Mouse (Mus musculus): ENCODE data around the gene H2-Ab1.
A peak's percentile ranks its signal among the peaks of the same experiment; 100 is the strongest.

H2-Ab1 gene

GRCm38 (mm10) chr17:34239601-34240041 lies 17.9 kb upstream of the H2-Ab1 start:
- peak; percentile 49 for DNase-seq (ENCODE audit: low spot score)

- no peak for DNase-seq (ENCODE audit: low spot score)
These were observed 17.1 kb upstream of the H2-Ab1 start for GRCm38 (mm10) chr17:34240366-34240765.

- DNase-seq (ENCODE audit: low spot score) = no peak
These were observed 16.6 kb upstream of the H2-Ab1 start for GRCm38 (mm10) chr17:34240916-34241315.

- DNase-seq (ENCODE audit: low spot score) = no peak
These were observed 12.8 kb upstream of the H2-Ab1 start for GRCm38 (mm10) chr17:34244656-34245055.

- no peak for DNase-seq (ENCODE audit: low spot score)
These were observed 10.4 kb upstream of the H2-Ab1 start for GRCm38 (mm10) chr17:34247047-34247446.

- no peak for DNase-seq (ENCODE audit: low spot score)
These were observed 8.7 kb upstream of the H2-Ab1 start for GRCm38 (mm10) chr17:34248764-34249163.

- no peak for DNase-seq (ENCODE audit: low spot score)
These were observed 8.1 kb upstream of the H2-Ab1 start for GRCm38 (mm10) chr17:34249361-34249760.

GRCm38 (mm10) chr17:34249878-34250277 lies 7.6 kb upstream of the H2-Ab1 start:
- DNase-seq (ENCODE audit: low spot score) = peak; percentile 69

- DNase-seq (ENCODE audit: low spot score) = no peak
These were observed 5.8 kb upstream of the H2-Ab1 start for GRCm38 (mm10) chr17:34251666-34252065.

GRCm38 (mm10) chr17:34256501-34256900 lies 988 bp upstream of the H2-Ab1 start:
- no peak for DNase-seq (ENCODE audit: low spot score)

GRCm38 (mm10) chr17:34260551-34260950 lies 3.1 kb downstream of the H2-Ab1 start:
- no peak for DNase-seq (ENCODE audit: low spot score)

GRCm38 (mm10) chr17:34261502-34261901 lies 4.0 kb downstream of the H2-Ab1 start:
- DNase-seq (ENCODE audit: low spot score) = peak; percentile 92

- DNase-seq (ENCODE audit: low spot score) = peak; percentile 87
These were observed 5.6 kb downstream of the H2-Ab1 start for GRCm38 (mm10) chr17:34263068-34263467.

- DNase-seq (ENCODE audit: low spot score) = peak; percentile 44
These were observed 6.4 kb downstream of the H2-Ab1 start for GRCm38 (mm10) chr17:34263811-34264371.

- no peak for DNase-seq (ENCODE audit: low spot score)
These were observed 7.2 kb downstream of the H2-Ab1 start for GRCm38 (mm10) chr17:34264452-34265351.

GRCm38 (mm10) chr17:34268262-34268661 lies 10.8 kb downstream of the H2-Ab1 start:
- no peak for DNase-seq (ENCODE audit: low spot score)

- DNase-seq (ENCODE audit: low spot score) = no peak
These were observed 11.3 kb downstream of the H2-Ab1 start for GRCm38 (mm10) chr17:34268748-34269147.

- DNase-seq (ENCODE audit: low spot score) = no peak
These were observed 12.3 kb downstream of the H2-Ab1 start for GRCm38 (mm10) chr17:34269817-34270216.

GRCm38 (mm10) chr17:34270230-34270629 lies 12.7 kb downstream of the H2-Ab1 start:
- DNase-seq (ENCODE audit: low spot score) = no peak

GRCm38 (mm10) chr17:34270940-34271339 lies 13.5 kb downstream of the H2-Ab1 start:
- no peak for DNase-seq (ENCODE audit: low spot score)

- DNase-seq (ENCODE audit: low spot score) = no peak
These were observed 14.6 kb downstream of the H2-Ab1 start for GRCm38 (mm10) chr17:34272102-34272501.

- no peak for DNase-seq (ENCODE audit: low spot score)
These were observed 23.1 kb downstream of the H2-Ab1 start for GRCm38 (mm10) chr17:34280499-34281038.

GRCm38 (mm10) chr17:34281836-34282235 lies 24.3 kb downstream of the H2-Ab1 start:
- DNase-seq (ENCODE audit: low spot score) = no peak

Measured in lung, postnatal 25 days (tissue).